Mouse (Mus musculus) MEL (cell line): ENCODE data around the gene Lsm12. TPM values are rescaled to one million over a fixed set of nuclear protein-coding genes. Genes with fewer than 3 reads are reported as not detected.

ENCODE experiments used
- DNase-seq: peaks from one replicate; pipeline ENCODE4 v3.0.0; 2011; ENCODE audit warnings: low read depth, low spot score
- H3K27ac ChIP-seq: 2 replicates; pipeline ENCODE4 v1.5.1; 2012; ENCODE audit warnings: low read depth, mild to moderate bottlenecking, control low read depth, low read length, moderate library complexity; ENCODE audit not compliant: control insufficient read depth
- H3K27me3 ChIP-seq, 2 experiments: fragments of 150-350 bp in 1 of 2; sonication (generic) in 1 of 2; 2 replicates each; pipeline ENCODE4 v1.6.1; 2012; ENCODE audit warnings: low read length in 2 of 2, mild to moderate bottlenecking in 2 of 2, improper control_type of control experiment in 1 of 2, moderate library complexity in 1 of 2; ENCODE audit not compliant: insufficient read depth in 2 of 2, control insufficient read depth in 1 of 2
- H3K36me3 ChIP-seq, 2 experiments: 2 replicates each; pipeline ENCODE4 v1.6.1; 2012 to 2014; ENCODE audit warnings: low read length in 2 of 2, improper control_type of control experiment in 1 of 2, inconsistent platforms in 1 of 2, mild to moderate bottlenecking in 1 of 2; ENCODE audit not compliant: insufficient read depth in 2 of 2, control insufficient read depth in 1 of 2
- H3K4me1 ChIP-seq, 2 experiments: fragments of 150-350 bp in 1 of 2; sonication (generic) in 1 of 2; 2 replicates each; pipeline ENCODE4 v1.6.1; 2012; ENCODE audit warnings: low read length in 2 of 2, improper control_type of control experiment in 1 of 2, mild to moderate bottlenecking in 1 of 2; ENCODE audit not compliant: insufficient read depth in 2 of 2, control insufficient read depth in 1 of 2
- H3K4me3 ChIP-seq, 2 experiments: fragments of 150-350 bp in 1 of 2; sonication (generic) in 1 of 2; 2 replicates each; pipeline ENCODE4 v1.5.1; 2012; ENCODE audit warnings: low read depth in 2 of 2, low read length in 2 of 2, mild to moderate bottlenecking in 2 of 2, moderate library complexity in 2 of 2, control low read depth in 1 of 2, improper control_type of control experiment in 1 of 2; ENCODE audit not compliant: control insufficient read depth in 1 of 2, insufficient read depth in 1 of 2
- H3K79me2 ChIP-seq: 2 replicates; pipeline ENCODE4 v1.6.1; 2012; ENCODE audit warnings: mild to moderate bottlenecking, low read length, moderate library complexity; ENCODE audit not compliant: control insufficient read depth, poor library complexity, insufficient read depth
- H3K9ac ChIP-seq: 2 replicates; pipeline ENCODE4 v1.6.1; 2012; ENCODE audit warnings: low read depth, mild to moderate bottlenecking, control low read depth, low read length, moderate library complexity; ENCODE audit not compliant: control insufficient read depth, poor library complexity, severe bottlenecking
- H3K9me3 ChIP-seq: fragments of 150-350 bp; sonication (generic); replicated peaks from 2 replicates; pipeline ENCODE4 v1.6.1; 2012; ENCODE audit warnings: mild to moderate bottlenecking, low read length, improper control_type of control experiment, moderate library complexity; ENCODE audit not compliant: insufficient read depth
- BHLHE40 ChIP-seq: IDR thresholded peaks from 2 replicates; pipeline ENCODE4 v1.6.1; 2012; ENCODE audit warnings: low read depth, mild to moderate bottlenecking, inconsistent platforms, low read length, improper control_type of control experiment, borderline replicate concordance
- CHD1 ChIP-seq: IDR thresholded peaks from 2 replicates; pipeline ENCODE4 v1.6.1; 2012; ENCODE audit warnings: low read depth, mild to moderate bottlenecking, inconsistent platforms, low read length, improper control_type of control experiment
- CHD2 ChIP-seq: IDR thresholded peaks from 2 replicates; pipeline ENCODE4 v1.6.1; 2011; ENCODE audit warnings: low read length, improper control_type of control experiment
- CTCF ChIP-seq, 3 experiments: IDR thresholded peaks in 2 of 3; conservative IDR thresholded peaks in 1 of 3; 2 replicates each; pipeline ENCODE4 v1.5.1; 2011 to 2012; ENCODE audit warnings: low read length in 3 of 3, low read depth in 2 of 3, mild to moderate bottlenecking in 2 of 3, improper control_type of control experiment in 1 of 3, inconsistent platforms in 1 of 3, mixed read lengths in 1 of 3, moderate library complexity in 1 of 3; ENCODE audit not compliant: control insufficient read depth in 1 of 3, insufficient read depth in 1 of 3, poor library complexity in 1 of 3, severe bottlenecking in 1 of 3
- E2F4 ChIP-seq: IDR thresholded peaks from 2 replicates; pipeline ENCODE4 v1.6.1; 2011; ENCODE audit warnings: low read depth, low read length, improper control_type of control experiment, borderline replicate concordance
- ELF1 ChIP-seq: IDR thresholded peaks from 2 replicates; pipeline ENCODE4 v1.6.1; 2014; ENCODE audit warnings: low read depth, mild to moderate bottlenecking, inconsistent platforms, low read length, improper control_type of control experiment, moderate library complexity
- EP300 ChIP-seq, 2 experiments: IDR thresholded peaks; 2 replicates each; pipeline ENCODE4 v1.6.1; 2011; ENCODE audit warnings: improper control_type of control experiment in 2 of 2, low read length in 2 of 2, low read depth in 1 of 2, mild to moderate bottlenecking in 1 of 2
- ETS1 ChIP-seq: IDR thresholded peaks from 2 replicates; pipeline ENCODE4 v1.6.1; 2012; ENCODE audit warnings: low read depth, mild to moderate bottlenecking, inconsistent platforms, low read length, improper control_type of control experiment, moderate library complexity
- GABPA ChIP-seq: IDR thresholded peaks from 2 replicates; pipeline ENCODE4 v1.6.1; 2012; ENCODE audit warnings: low read depth, mild to moderate bottlenecking, inconsistent platforms, low read length, improper control_type of control experiment, moderate library complexity
- HCFC1 ChIP-seq: IDR thresholded peaks from 2 replicates; pipeline ENCODE4 v1.6.1; 2012; ENCODE audit warnings: low read depth, mild to moderate bottlenecking, inconsistent platforms, low read length, improper control_type of control experiment, moderate library complexity
- JUND ChIP-seq: IDR thresholded peaks from 2 replicates; pipeline ENCODE4 v1.6.1; 2011; ENCODE audit warnings: low read depth, mild to moderate bottlenecking, improper control_type of control experiment, low read length
- KAT2A ChIP-seq: conservative IDR thresholded peaks from 2 replicates; pipeline ENCODE4 v1.6.1; 2012; ENCODE audit warnings: low read depth, low read length, improper control_type of control experiment, inconsistent platforms
- MAFK ChIP-seq: IDR thresholded peaks from 2 replicates; pipeline ENCODE4 v1.6.1; 2011; ENCODE audit warnings: low read depth, mild to moderate bottlenecking, low read length, improper control_type of control experiment, borderline replicate concordance
- MAX ChIP-seq: IDR thresholded peaks from 2 replicates; pipeline ENCODE4 v1.6.1; 2011; ENCODE audit warnings: low read length, improper control_type of control experiment
- MAZ ChIP-seq: IDR thresholded peaks from 2 replicates; pipeline ENCODE4 v1.6.1; 2012; ENCODE audit warnings: low read depth, mild to moderate bottlenecking, inconsistent platforms, low read length, improper control_type of control experiment
- MEF2A ChIP-seq: IDR thresholded peaks from 2 replicates; pipeline ENCODE4 v1.6.1; 2014; ENCODE audit warnings: low read depth, mild to moderate bottlenecking, inconsistent platforms, low read length, improper control_type of control experiment; ENCODE audit not compliant: poor library complexity, insufficient replicate concordance, severe bottlenecking; ENCODE audit errors: extremely low read depth
- MXI1 ChIP-seq: IDR thresholded peaks from 2 replicates; pipeline ENCODE4 v1.6.1; 2011; ENCODE audit warnings: mild to moderate bottlenecking, low read depth, low read length, improper control_type of control experiment
- MYB ChIP-seq: IDR thresholded peaks from 2 replicates; pipeline ENCODE4 v1.6.1; 2011; ENCODE audit warnings: mild to moderate bottlenecking, low read depth, low read length, improper control_type of control experiment
- NELFE ChIP-seq: IDR thresholded peaks from 2 replicates; pipeline ENCODE4 v1.6.1; 2011; ENCODE audit warnings: low read depth, low read length, improper control_type of control experiment
- NRF1 ChIP-seq: IDR thresholded peaks from 2 replicates; pipeline ENCODE4 v1.6.1; 2014; ENCODE audit warnings: low read depth, mild to moderate bottlenecking, inconsistent platforms, low read length, improper control_type of control experiment, moderate library complexity; ENCODE audit not compliant: poor library complexity, insufficient read depth, severe bottlenecking
- POLR2A ChIP-seq, 2 experiments: IDR thresholded peaks; 2 replicates each; pipeline ENCODE4 v1.6.1; 2011 to 2012; ENCODE audit warnings: low read length in 2 of 2, mild to moderate bottlenecking in 2 of 2, control low read depth in 1 of 2, improper control_type of control experiment in 1 of 2, low read depth in 1 of 2, moderate library complexity in 1 of 2; ENCODE audit not compliant: control insufficient read depth in 1 of 2, insufficient read depth in 1 of 2, poor library complexity in 1 of 2
- POLR2AphosphoS2 ChIP-seq: IDR thresholded peaks from 2 replicates; pipeline ENCODE4 v1.6.1; 2011; ENCODE audit warnings: low read length, improper control_type of control experiment
- POLR2AphosphoS5 ChIP-seq: IDR thresholded peaks from 2 replicates; pipeline ENCODE4 v1.6.1; 2012; ENCODE audit warnings: low read depth, borderline replicate concordance, mild to moderate bottlenecking, inconsistent platforms, low read length, moderate library complexity, mixed read lengths
- SIN3A ChIP-seq: IDR thresholded peaks from 2 replicates; pipeline ENCODE4 v1.6.1; 2012; ENCODE audit warnings: low read length, improper control_type of control experiment, inconsistent platforms
- SMC3 ChIP-seq: IDR thresholded peaks from 2 replicates; pipeline ENCODE4 v1.6.1; 2011; ENCODE audit warnings: low read depth, low read length, improper control_type of control experiment
- TAL1 ChIP-seq: IDR thresholded peaks from 2 replicates; pipeline ENCODE4 v1.6.1; 2012; ENCODE audit warnings: mild to moderate bottlenecking, inconsistent platforms, low read length, moderate library complexity, mixed read lengths
- TBP ChIP-seq: IDR thresholded peaks from 2 replicates; pipeline ENCODE4 v1.8.0; 2011; ENCODE audit warnings: low read depth, low read length, improper control_type of control experiment
- TCF12 ChIP-seq: IDR thresholded peaks from 2 replicates; pipeline ENCODE4 v1.6.1; 2014; ENCODE audit warnings: low read depth, mild to moderate bottlenecking, inconsistent platforms, low read length, improper control_type of control experiment, moderate library complexity
- UBTF ChIP-seq: IDR thresholded peaks from 2 replicates; pipeline ENCODE4 v1.6.1; 2012; ENCODE audit warnings: low read depth, mild to moderate bottlenecking, inconsistent platforms, low read length, improper control_type of control experiment, moderate library complexity, borderline replicate concordance; ENCODE audit not compliant: insufficient read depth
- USF1 ChIP-seq: IDR thresholded peaks from 2 replicates; pipeline ENCODE4 v1.6.1; 2014; ENCODE audit warnings: low read depth, mild to moderate bottlenecking, inconsistent platforms, low read length, improper control_type of control experiment, moderate library complexity
- USF2 ChIP-seq, 2 experiments: IDR thresholded peaks; 2 replicates each; pipeline ENCODE4 v1.6.1; 2011 to 2012; ENCODE audit warnings: improper control_type of control experiment in 2 of 2, low read length in 2 of 2, borderline replicate concordance in 1 of 2, inconsistent platforms in 1 of 2, low read depth in 1 of 2, mild to moderate bottlenecking in 1 of 2; ENCODE audit not compliant: insufficient read depth in 1 of 2
- ZC3H11A ChIP-seq: IDR thresholded peaks from 2 replicates; pipeline ENCODE4 v1.6.1; 2012; ENCODE audit warnings: low read depth, mild to moderate bottlenecking, inconsistent platforms, low read length, improper control_type of control experiment
- ZKSCAN1 ChIP-seq: IDR thresholded peaks from 2 replicates; pipeline ENCODE4 v1.6.1; 2012; ENCODE audit warnings: low read depth, mild to moderate bottlenecking, inconsistent platforms, low read length, improper control_type of control experiment, moderate library complexity
- ZMIZ1 ChIP-seq: IDR thresholded peaks from 2 replicates; pipeline ENCODE4 v1.6.1; 2012; ENCODE audit warnings: low read depth, mild to moderate bottlenecking, inconsistent platforms, low read length, improper control_type of control experiment, moderate library complexity
- ZNF384 ChIP-seq: IDR thresholded peaks from 2 replicates; pipeline ENCODE4 v1.6.1; 2012; ENCODE audit warnings: low read depth, mild to moderate bottlenecking, inconsistent platforms, low read length, improper control_type of control experiment
- polyA plus RNA-seq, 2 experiments: library from polyadenylated mRNA; stranded (reverse) in 1 of 2; unstranded in 1 of 2; fragments of >175 nt in 1 of 2; fragments of >200 nt in 1 of 2; gene quantifications; 2 replicates each; pipeline versions ENCODE4 v1.2.1 to v1.2.4; 2012; ENCODE audit warnings: low replicate concordance in 2 of 2, low read depth in 1 of 2; ENCODE audit not compliant: insufficient read length in 2 of 2, insufficient read depth in 1 of 2, missing spikeins in 1 of 2
- total RNA-seq: library from RNA; depleted of rRNA; stranded (reverse); fragments of 300-350 nt; gene quantifications from 2 replicates; pipeline ENCODE4 v1.2.3, GENCODE M21; 2012

Lsm12 gene
- total and polyA plus RNA-seq, 3 experiments: 75.0 to 150 (median 128) TPM

DNA sequence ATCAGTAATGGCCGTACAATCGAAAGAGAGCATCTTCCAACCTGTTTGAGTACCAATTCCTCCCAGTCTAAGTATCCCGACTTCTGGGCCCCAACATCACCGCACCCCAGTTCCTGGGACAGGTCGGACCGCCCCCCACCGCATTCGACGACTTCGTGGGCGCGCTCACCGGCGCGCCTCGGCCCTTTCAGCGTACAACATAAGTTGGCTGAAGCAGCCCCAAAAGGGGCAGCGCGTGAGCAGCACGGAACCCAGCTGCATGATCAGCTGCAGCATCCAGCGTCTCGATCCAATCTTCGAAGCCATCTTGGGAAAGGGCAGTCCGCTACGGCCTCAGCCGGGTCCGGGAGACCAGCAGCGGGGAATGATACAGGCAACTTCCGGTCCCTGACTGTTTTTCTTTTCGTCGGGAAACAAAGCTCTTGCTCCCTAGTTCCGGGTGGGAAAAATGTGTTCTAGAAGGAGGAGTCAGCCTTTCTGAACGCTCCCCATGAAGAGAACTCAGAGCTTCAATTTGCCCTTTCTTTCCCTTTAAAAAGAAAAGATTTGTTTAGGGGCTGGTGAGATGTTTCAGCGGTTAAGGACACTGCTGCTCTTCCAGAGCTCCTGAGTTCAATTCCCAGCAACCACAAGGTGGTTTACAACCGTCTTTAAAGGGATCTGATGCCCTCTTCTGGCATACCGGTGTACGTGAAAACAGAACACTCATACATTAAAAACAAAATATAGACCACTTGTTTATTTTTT is 28.9 kb downstream of the Lsm12 start, which contains the start of gene Tmem101:
Gene Tmem101 (minus strand): TSS at position 366 of the 747 bp plus-strand sequence.
- Histone ChIP-seq H3K79me2 (no peaks in the 10 kb centered on the region; the same call in 1 of the 2 replicates), H3K4me1 (peaks cover 0 to 4% of the 10 kb centered on the region in 2 experiments; a peak in 2 of 4 replicates), H3K9ac (peak within 1 kb of the TSS; percentile 83), H3K4me3 (peak within 1 kb of the TSS; percentile 72 to 85), H3K9me3 (no peaks in the 10 kb centered on the region), H3K27me3 (no peaks in the 10 kb centered on the region), H3K27ac (peak within 1 kb of the TSS; percentile 58), H3K36me3 (peaks cover 0 to 6% of the 10 kb centered on the region in 2 experiments; a peak in 2 of 4 replicates)
- peak; percentile 98 for DNase-seq
- TF ChIP-seq MEF2A (no peak), UBTF (no peak), E2F4 (no peak; the same call in 1 of the 2 replicates), CHD2 (no peak), SMC3 (peak; percentile 54), NRF1 (peak; percentile 39; the same call in 1 of the 2 replicates), MYB (no peak), MAFK (no peak), JUND (no peak; the same call in 1 of the 2 replicates), USF2 (IDR thresholded peaks at IDR 0.05; ENCODE audit: borderline replicate concordance in 1 of 2, insufficient read depth in 1 of 2, low read depth in 1 of 2, low read length in 2 of 2) (no peak), MAZ (peak; percentile 77; the same call in 1 of the 2 replicates), ETS1 (no peak), USF1 (peak; percentile 39), CHD1 (no peak), ZNF384 (no peak), ELF1 (peak; percentile 87), ZMIZ1 (peak; percentile 54; the same call in 1 of the 2 replicates), CTCF (IDR thresholded peaks at IDR 0.05 in 2 of 3, conservative IDR thresholded peaks at IDR 0.05 in 1 of 3; ENCODE audit: control insufficient read depth in 1 of 3, insufficient read depth in 1 of 3, low read depth in 2 of 3, low read length in 3 of 3, poor library complexity in 1 of 3, severe bottlenecking in 1 of 3) (peak; percentile 23 to 65 (median 30); a peak in 4 of 6 replicates), SIN3A (peak; percentile 98), HCFC1 (peak; percentile 99), POLR2AphosphoS2 (no peak; the same call in 1 of the 2 replicates), TCF12 (peak; percentile 68; the same call in 1 of the 2 replicates), POLR2A (IDR thresholded peaks at IDR 0.05; ENCODE audit: control insufficient read depth in 1 of 2, insufficient read depth in 1 of 2, low read depth in 1 of 2, low read length in 2 of 2, poor library complexity in 1 of 2) (peak; percentile 66 to 77), GABPA (no peak), MXI1 (peak; percentile 89), KAT2A (peak; percentile 97), BHLHE40 (0 out of 2 replicates have a peak, but pooled peaks have one; percentile 13), NELFE (peak; percentile 78), ZKSCAN1 (no peak), EP300 (IDR thresholded peaks at IDR 0.05; ENCODE audit: low read depth in 1 of 2, low read length in 2 of 2) (no peak), MAX (no peak), TAL1 (no peak), ZC3H11A (peak; percentile 64), POLR2AphosphoS5 (no peak), TBP (peak; percentile 94)
